Mouse (Mus musculus): ENCODE results near the gene Etl4. TPM values are rescaled to one million over a fixed set of nuclear protein-coding genes. Genes with fewer than 3 reads are reported as not detected.

The Etl4 gene
- total RNA-seq (2014; rRNA removed): 5.5 and 5.6 TPM in 2 replicates
- 2.4 and 3.5 TPM in 2 replicates for polyA plus RNA-seq (2012; rRNA removed)

GRCm38 (mm10) chr2:19909171-19909899 is at the start of gene Etl4:
Gene Etl4 (plus strand): TSS chr2:19909780.
- WGBS: 2% methylated on average over 37 of the region's 37 CpGs
- Histone ChIP-seq H3K9ac (ENCODE audit: low read depth, low read length) (no peak within 1 kb of the TSS), H3K36me3 (ENCODE audit: control insufficient read depth, insufficient read depth, low read length) (no peaks in the 10 kb centered on the region), H3K27ac (replicated peaks; ENCODE audit: insufficient read depth, low read depth, low read length) (no peak within 1 kb of the TSS), H3K79me2 (ENCODE audit: control insufficient read depth, insufficient read depth, low read length) (no peaks in the 10 kb centered on the region), H3K4me1 (ENCODE audit: control insufficient read depth, insufficient read depth, low read length) (no peaks in the 10 kb centered on the region), H3K27me3 (ENCODE audit: control insufficient read depth, insufficient read depth, low read length) (peaks cover 2% of the 10 kb centered on the region), H3K4me3 (ENCODE audit: insufficient read depth, low read depth, low read length) (no peak within 1 kb of the TSS)
- no peak for DNase-seq (ENCODE audit: extremely low read depth, low read depth, low spot score)
- no peak for TF ChIP-seq CTCF (IDR thresholded peaks at IDR 0.05; ENCODE audit: low read depth, low read length)
- no peak for TF ChIP-seq POLR2A (IDR thresholded peaks at IDR 0.05; ENCODE audit: extremely low read depth, insufficient read depth, low read length)

GRCm38 (mm10) chr2:19869167-19869566 is 40.4 kb upstream of the Etl4 start:
- Histone ChIP-seq H3K27ac (replicated peaks; ENCODE audit: insufficient read depth, low read depth, low read length) (no peak overlapping the region), H3K36me3 (ENCODE audit: control insufficient read depth, insufficient read depth, low read length) (no peaks in the 10 kb centered on the region), H3K9ac (ENCODE audit: low read depth, low read length) (no peak overlapping the region), H3K27me3 (ENCODE audit: control insufficient read depth, insufficient read depth, low read length) (no peaks in the 10 kb centered on the region), H3K4me1 (ENCODE audit: control insufficient read depth, insufficient read depth, low read length) (no peaks in the 10 kb centered on the region), H3K79me2 (ENCODE audit: control insufficient read depth, insufficient read depth, low read length) (no peaks in the 10 kb centered on the region), H3K4me3 (ENCODE audit: insufficient read depth, low read depth, low read length) (no peak overlapping the region)
- DNase-seq (ENCODE audit: extremely low read depth, low read depth, low spot score): no peak
- TF ChIP-seq POLR2A (IDR thresholded peaks at IDR 0.05; ENCODE audit: extremely low read depth, insufficient read depth, low read length) (no peak), CTCF (IDR thresholded peaks at IDR 0.05; ENCODE audit: low read depth, low read length) (no peak)

GRCm38 (mm10) chr2:19871881-19872280 is 37.7 kb upstream of the Etl4 start:
- Histone ChIP-seq H3K36me3 (ENCODE audit: control insufficient read depth, insufficient read depth, low read length) (no peaks in the 10 kb centered on the region), H3K79me2 (ENCODE audit: control insufficient read depth, insufficient read depth, low read length) (no peaks in the 10 kb centered on the region), H3K27ac (replicated peaks; ENCODE audit: insufficient read depth, low read depth, low read length) (no peak overlapping the region), H3K9ac (ENCODE audit: low read depth, low read length) (no peak overlapping the region), H3K4me1 (ENCODE audit: control insufficient read depth, insufficient read depth, low read length) (no peaks in the 10 kb centered on the region), H3K27me3 (ENCODE audit: control insufficient read depth, insufficient read depth, low read length) (no peaks in the 10 kb centered on the region), H3K4me3 (ENCODE audit: insufficient read depth, low read depth, low read length) (no peak overlapping the region)
- TF ChIP-seq CTCF (IDR thresholded peaks at IDR 0.05; ENCODE audit: low read depth, low read length): no peak
- TF ChIP-seq POLR2A (IDR thresholded peaks at IDR 0.05; ENCODE audit: extremely low read depth, insufficient read depth, low read length): no peak
- no peak for DNase-seq (ENCODE audit: extremely low read depth, low read depth, low spot score)
- 88% methylated on average over 1 of the region's 1 CpGs for WGBS

GRCm38 (mm10) chr2:19890875-19891274 is 18.7 kb upstream of the Etl4 start:
- Histone ChIP-seq H3K4me1 (ENCODE audit: control insufficient read depth, insufficient read depth, low read length) (no peaks in the 10 kb centered on the region), H3K79me2 (ENCODE audit: control insufficient read depth, insufficient read depth, low read length) (no peaks in the 10 kb centered on the region), H3K9ac (ENCODE audit: low read depth, low read length) (no peak overlapping the region), H3K36me3 (ENCODE audit: control insufficient read depth, insufficient read depth, low read length) (no peaks in the 10 kb centered on the region), H3K27me3 (ENCODE audit: control insufficient read depth, insufficient read depth, low read length) (no peaks in the 10 kb centered on the region), H3K4me3 (ENCODE audit: insufficient read depth, low read depth, low read length) (no peak overlapping the region), H3K27ac (replicated peaks; ENCODE audit: insufficient read depth, low read depth, low read length) (no peak overlapping the region)
- TF ChIP-seq CTCF (IDR thresholded peaks at IDR 0.05; ENCODE audit: low read depth, low read length): peak; percentile 14; the same call in 1 of the 2 replicates
- no peak for TF ChIP-seq POLR2A (IDR thresholded peaks at IDR 0.05; ENCODE audit: extremely low read depth, insufficient read depth, low read length)
- DNase-seq (ENCODE audit: extremely low read depth, low read depth, low spot score): no peak
- 41% methylated on average over 4 of the region's 4 CpGs for WGBS

GRCm38 (mm10) chr2:19909900-19910780 is 560 bp downstream of the Etl4 start:
- H3K4me3 ChIP-seq (ENCODE audit: insufficient read depth, low read depth, low read length): no peak overlapping the region
- 2% methylated on average over 30 of the region's 31 CpGs for WGBS

More at GRCm38 (mm10) chr2:19909900-19910780, 560 bp downstream of the Etl4 start:
- no peak for DNase-seq (ENCODE audit: extremely low read depth, low read depth, low spot score)
- Histone ChIP-seq H3K36me3 (ENCODE audit: control insufficient read depth, insufficient read depth, low read length) (no peaks in the 10 kb centered on the region), H3K79me2 (ENCODE audit: control insufficient read depth, insufficient read depth, low read length) (no peaks in the 10 kb centered on the region), H3K27ac (replicated peaks; ENCODE audit: insufficient read depth, low read depth, low read length) (no peak overlapping the region), H3K9ac (ENCODE audit: low read depth, low read length) (no peak overlapping the region), H3K4me1 (ENCODE audit: control insufficient read depth, insufficient read depth, low read length) (no peaks in the 10 kb centered on the region), H3K27me3 (ENCODE audit: control insufficient read depth, insufficient read depth, low read length) (peaks cover 2% of the 10 kb centered on the region)
- TF ChIP-seq POLR2A (IDR thresholded peaks at IDR 0.05; ENCODE audit: extremely low read depth, insufficient read depth, low read length): no peak
- no peak for TF ChIP-seq CTCF (IDR thresholded peaks at IDR 0.05; ENCODE audit: low read depth, low read length)
